Mouse (Mus musculus) forebrain, embryonic 11.5 days (tissue): Measurements from ENCODE around the gene Cited1. TPM values are rescaled to one million over a fixed set of nuclear protein-coding genes. Genes with fewer than 3 reads are reported as not detected.

Source experiments
- ATAC-seq: fragments of 200-750 bp; cut with Nextera tagmentation; replicated peaks from 2 replicates; pipeline ENCODE4 v1.8.0; 2017; ENCODE audit warnings: moderate TSS enrichment; ENCODE audit not compliant: low FRiP score
- DNase-seq: peaks from one replicate; pipeline ENCODE4 v3.0.0-alpha.2; 2017; ENCODE audit warnings: low spot score
- H3K27ac ChIP-seq: fragments of 300-500 bp; sonication (generic); 2 replicates; pipeline ENCODE4 v1.5.1; 2014; ENCODE audit warnings: low read depth, low read length
- H3K27me3 ChIP-seq: fragments of 300-500 bp; sonication (generic); 2 replicates; pipeline ENCODE4 v1.6.1; 2014; ENCODE audit warnings: mild to moderate bottlenecking, low read length, mixed read lengths; ENCODE audit not compliant: control insufficient read depth, insufficient read depth
- H3K36me3 ChIP-seq: fragments of 300-500 bp; sonication (generic); 2 replicates; pipeline ENCODE4 v1.6.1; 2014; ENCODE audit warnings: mild to moderate bottlenecking, low read length, moderate library complexity, mixed read lengths; ENCODE audit not compliant: control insufficient read depth, insufficient read depth
- H3K4me1 ChIP-seq: fragments of 300-500 bp; sonication (generic); replicated peaks from 2 replicates; pipeline ENCODE4 v1.6.1; 2014; ENCODE audit warnings: low read length, mixed read lengths; ENCODE audit not compliant: control insufficient read depth, insufficient read depth
- H3K4me2 ChIP-seq: fragments of 300-500 bp; sonication (generic); 2 replicates; pipeline ENCODE4 v1.6.1; 2014; ENCODE audit warnings: low read depth, mild to moderate bottlenecking, low read length, moderate library complexity, mixed read lengths; ENCODE audit not compliant: severe bottlenecking
- H3K4me3 ChIP-seq: fragments of 300-500 bp; sonication (generic); 2 replicates; pipeline ENCODE4 v1.5.1; 2014; ENCODE audit warnings: low read depth, low read length
- H3K9ac ChIP-seq: fragments of 300-500 bp; sonication (generic); 2 replicates; pipeline ENCODE4 v1.6.1; 2014; ENCODE audit warnings: low read length
- H3K9me3 ChIP-seq: fragments of 300-500 bp; sonication (generic); 2 replicates; pipeline ENCODE4 v1.6.1; 2016; ENCODE audit warnings: low read length, mixed read lengths; ENCODE audit not compliant: control insufficient read depth
- WGBS: fragments of 180-500 bp; shearing (Covaris S2); extraction: QIAGEN DNeasy Blood & Tissue Kit; methylation state at CpG from one replicate; pipeline ENCODE4 v1.1.7; 2014; 5-methylcytosine and 5-hydroxymethylcytosine counted together
- polyA plus RNA-seq: library from polyadenylated mRNA; unstranded; fragments of >200 nt; fragmentation: Nextera tagmentation; extraction: Ambion mirVana; gene quantifications from 2 replicates; pipeline ENCODE4 v1.2.1, GENCODE M21; 2014

The Cited1 gene
- polyA plus RNA-seq, result 12.5 and 14.4 TPM in 2 replicates

- H3K4me1 ChIP-seq, result no peaks in the 10 kb centered on the region
- peak within 1 kb of the TSS; percentile 60 for H3K4me2 ChIP-seq
- H3K9me3 ChIP-seq, result no peaks in the 10 kb centered on the region
- H3K27ac ChIP-seq, result no peak within 1 kb of the TSS
- DNase-seq (peak; percentile 87), ATAC-seq (peak; percentile 92)
- no peaks in the 10 kb centered on the region for H3K36me3 ChIP-seq
- H3K9ac ChIP-seq, result peak within 1 kb of the TSS; percentile 55
- 21% methylated on average over 44 of the region's 44 CpGs for WGBS
- peaks cover 30% of the 10 kb centered on the region for H3K27me3 ChIP-seq
- H3K4me3 ChIP-seq, result peak within 1 kb of the TSS; percentile 42
Measured at GRCm38 (mm10) chrX:102251937-102252860, at the start of gene Cited1. Gene Cited1 (minus strand): TSS chrX:102252181.

- H3K9ac ChIP-seq, result no peak overlapping the region
- WGBS, result 76% methylated on average over 3 of the region's 3 CpGs
- no peak for ATAC-seq
- H3K27ac ChIP-seq, result no peak overlapping the region
- no peak overlapping the region for H3K4me3 ChIP-seq
- H3K4me1 ChIP-seq, result no peaks in the 10 kb centered on the region
- H3K27me3 ChIP-seq, result peaks cover 2% of the 10 kb centered on the region; the same call in 1 of the 2 replicates
- no peak overlapping the region for H3K4me2 ChIP-seq
- no peaks in the 10 kb centered on the region for H3K36me3 ChIP-seq
- DNase-seq, result no peak
- H3K9me3 ChIP-seq, result no peaks in the 10 kb centered on the region
Measured at GRCm38 (mm10) chrX:102284889-102285288, 32.9 kb upstream of the Cited1 start.

GRCm38 (mm10) chrX:102262620-102263345 is 10.8 kb upstream of the Cited1 start:
- Histone ChIP-seq H3K27me3 (peaks cover 7% of the 10 kb centered on the region), H3K4me3 (no peak overlapping the region), H3K9ac (no peak overlapping the region), H3K4me1 (no peaks in the 10 kb centered on the region), H3K9me3 (no peaks in the 10 kb centered on the region), H3K27ac (no peak overlapping the region), H3K4me2 (no peak overlapping the region), H3K36me3 (no peaks in the 10 kb centered on the region)
- 88% methylated on average over 14 of the region's 14 CpGs for WGBS
- ATAC-seq, result no peak
- no peak for DNase-seq

GRCm38 (mm10) chrX:102259772-102260171 is 7.8 kb upstream of the Cited1 start:
- ATAC-seq, result no peak
- 92% methylated on average over 4 of the region's 4 CpGs for WGBS
- Histone ChIP-seq H3K9me3 (no peaks in the 10 kb centered on the region), H3K27ac (no peak overlapping the region), H3K4me1 (no peaks in the 10 kb centered on the region), H3K4me3 (no peak overlapping the region), H3K36me3 (no peaks in the 10 kb centered on the region), H3K27me3 (peaks cover 6% of the 10 kb centered on the region; the same call in 1 of the 2 replicates), H3K9ac (no peak overlapping the region), H3K4me2 (no peak overlapping the region)
- DNase-seq, result no peak

GRCm38 (mm10) chrX:102253892-102254291 is 1.9 kb upstream of the Cited1 start:
- H3K36me3 ChIP-seq, result no peaks in the 10 kb centered on the region
- ATAC-seq (no peak), DNase-seq (peak; percentile 55)
- no peak overlapping the region for H3K9ac ChIP-seq
- H3K4me2 ChIP-seq, result peak overlapping the region; percentile 26; the same call in 1 of the 2 replicates
- peaks cover 26% of the 10 kb centered on the region for H3K27me3 ChIP-seq
- H3K9me3 ChIP-seq, result no peaks in the 10 kb centered on the region
- no peaks in the 10 kb centered on the region for H3K4me1 ChIP-seq
- no peak overlapping the region for H3K4me3 ChIP-seq
- H3K27ac ChIP-seq, result no peak overlapping the region
- WGBS, result 26% methylated on average over 7 of the region's 7 CpGs

GRCm38 (mm10) chrX:102251221-102251936 is 602 bp downstream of the Cited1 start:
- ATAC-seq (peak; percentile 64), DNase-seq (peak; percentile 73)
- H3K4me2 ChIP-seq, result peak overlapping the region; percentile 60
- H3K27ac ChIP-seq, result no peak overlapping the region
- peak overlapping the region; percentile 55 for H3K9ac ChIP-seq
- no peaks in the 10 kb centered on the region for H3K4me1 ChIP-seq
- no peaks in the 10 kb centered on the region for H3K9me3 ChIP-seq
- H3K4me3 ChIP-seq, result peak overlapping the region; percentile 42
- H3K27me3 ChIP-seq, result peaks cover 30% of the 10 kb centered on the region
- WGBS, result 24% methylated on average over 44 of the region's 80 CpGs
- H3K36me3 ChIP-seq, result no peaks in the 10 kb centered on the region

- DNase-seq (no peak), ATAC-seq (no peak)
- peak overlapping the region; percentile 12; the same call in 1 of the 2 replicates for H3K9ac ChIP-seq
- H3K27me3 ChIP-seq, result peaks cover 30% of the 10 kb centered on the region
- no peak overlapping the region for H3K27ac ChIP-seq
- H3K4me3 ChIP-seq, result peak overlapping the region; percentile 42
- H3K36me3 ChIP-seq, result no peaks in the 10 kb centered on the region
- WGBS, result 22% methylated on average over 23 of the region's 24 CpGs
- H3K9me3 ChIP-seq, result no peaks in the 10 kb centered on the region
- peak overlapping the region; percentile 60 for H3K4me2 ChIP-seq
- no peaks in the 10 kb centered on the region for H3K4me1 ChIP-seq
Measured at GRCm38 (mm10) chrX:102250891-102251170, 1.1 kb downstream of the Cited1 start.

GRCm38 (mm10) chrX:102250150-102250890 is 1.7 kb downstream of the Cited1 start:
- ATAC-seq (no peak), DNase-seq (peak; percentile 69)
- Histone ChIP-seq H3K36me3 (no peaks in the 10 kb centered on the region), H3K9ac (no peak overlapping the region), H3K27me3 (peaks cover 30% of the 10 kb centered on the region), H3K9me3 (no peaks in the 10 kb centered on the region), H3K27ac (no peak overlapping the region), H3K4me2 (peak overlapping the region; percentile 60), H3K4me3 (peak overlapping the region; percentile 42), H3K4me1 (no peaks in the 10 kb centered on the region)
- 21% methylated on average over 56 of the region's 68 CpGs for WGBS
